Mouse (Mus musculus) hindbrain, embryonic 11.5 days (tissue): ENCODE data around the gene Casz1. TPM values are rescaled to one million over a fixed set of nuclear protein-coding genes. Genes with fewer than 3 reads are reported as not detected.

ENCODE experiments used
- ATAC-seq: fragments of 200-750 bp; cut with Nextera tagmentation; 2 replicates; pipeline ENCODE4 v1.8.0; 2017; ENCODE audit warnings: mild to moderate bottlenecking, moderate TSS enrichment, moderate library complexity; ENCODE audit not compliant: low FRiP score
- DNase-seq: peaks from one replicate; pipeline ENCODE4 v3.0.0-alpha.2; 2015; ENCODE audit warnings: low spot score
- H3K27ac ChIP-seq: fragments of 300-500 bp; sonication (generic); 2 replicates; pipeline ENCODE4 v1.5.1; 2014; ENCODE audit warnings: mild to moderate bottlenecking, low read depth, low read length
- H3K27me3 ChIP-seq: fragments of 300-500 bp; sonication (generic); 2 replicates; pipeline ENCODE4 v1.6.1; 2014; ENCODE audit warnings: mild to moderate bottlenecking, low read length, moderate library complexity, mixed read lengths; ENCODE audit not compliant: control insufficient read depth, insufficient read depth
- H3K36me3 ChIP-seq: fragments of 300-500 bp; sonication (generic); 2 replicates; pipeline ENCODE4 v1.6.1; 2014; ENCODE audit warnings: mild to moderate bottlenecking, low read length, moderate library complexity, mixed read lengths; ENCODE audit not compliant: control insufficient read depth, insufficient read depth
- H3K4me1 ChIP-seq: fragments of 300-500 bp; sonication (generic); replicated peaks from 2 replicates; pipeline ENCODE4 v1.6.1; 2014; ENCODE audit warnings: low read length, mixed read lengths; ENCODE audit not compliant: control insufficient read depth, insufficient read depth
- H3K4me2 ChIP-seq: fragments of 300-500 bp; sonication (generic); replicated peaks from 2 replicates; pipeline ENCODE4 v1.6.1; 2014; ENCODE audit warnings: mild to moderate bottlenecking, low read depth, low read length
- H3K4me3 ChIP-seq: fragments of 300-500 bp; sonication (generic); 2 replicates; pipeline ENCODE4 v1.5.1; 2014; ENCODE audit warnings: low read depth, low read length
- H3K9ac ChIP-seq: fragments of 300-500 bp; sonication (generic); 2 replicates; pipeline ENCODE4 v1.6.1; 2014; ENCODE audit warnings: low read depth, low read length
- H3K9me3 ChIP-seq: fragments of 300-500 bp; sonication (generic); 2 replicates; pipeline ENCODE4 v1.6.1; 2016; ENCODE audit warnings: low read length; ENCODE audit not compliant: control insufficient read depth
- WGBS: fragments of 180-500 bp; shearing (Covaris S2); extraction: QIAGEN DNeasy Blood & Tissue Kit; methylation state at CpG from one replicate; pipeline ENCODE4 v1.1.7; 2014; 5-methylcytosine and 5-hydroxymethylcytosine counted together
- polyA plus RNA-seq: library from polyadenylated mRNA; unstranded; fragments of >200 nt; fragmentation: Nextera tagmentation; extraction: Ambion mirVana; gene quantifications from 2 replicates; pipeline ENCODE4 v1.2.1, GENCODE M21; 2014

Casz1 gene
- polyA plus RNA-seq, 1 experiment from 2014 or later = 7.8 TPM

DNA sequence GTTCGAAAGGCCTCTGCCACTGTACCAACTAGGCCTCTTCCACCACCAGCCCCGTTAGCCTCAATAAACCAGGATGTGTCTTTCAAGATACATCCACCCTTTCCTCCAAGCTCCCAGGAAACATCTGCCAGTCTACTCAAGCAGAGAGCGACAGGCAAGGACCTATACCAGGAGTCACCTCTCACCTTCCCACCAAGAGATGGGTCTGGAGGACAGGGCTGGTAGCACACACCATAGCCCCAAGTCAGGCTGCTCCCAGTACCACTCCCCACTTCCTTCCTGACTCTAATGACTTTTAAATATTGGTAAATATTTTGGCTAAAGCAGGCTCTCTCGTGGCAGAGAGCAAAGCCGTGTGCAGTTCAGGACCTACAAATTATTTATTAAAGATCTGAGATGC is 77.6 kb downstream of the Casz1 start:
- H3K4me3 ChIP-seq = no peak overlapping the region
- 63% methylated on average over 5 of the region's 5 CpGs for WGBS
- H3K4me1 ChIP-seq = peaks cover 21% of the 10 kb centered on the region
- no peaks in the 10 kb centered on the region for H3K36me3 ChIP-seq
- H3K27me3 ChIP-seq = peaks cover 65% of the 10 kb centered on the region
- ATAC-seq (no peak), DNase-seq (no peak)
- no peak overlapping the region for H3K9ac ChIP-seq
- no peak overlapping the region for H3K4me2 ChIP-seq
- no peak overlapping the region for H3K27ac ChIP-seq
- no peaks in the 10 kb centered on the region for H3K9me3 ChIP-seq

DNA sequence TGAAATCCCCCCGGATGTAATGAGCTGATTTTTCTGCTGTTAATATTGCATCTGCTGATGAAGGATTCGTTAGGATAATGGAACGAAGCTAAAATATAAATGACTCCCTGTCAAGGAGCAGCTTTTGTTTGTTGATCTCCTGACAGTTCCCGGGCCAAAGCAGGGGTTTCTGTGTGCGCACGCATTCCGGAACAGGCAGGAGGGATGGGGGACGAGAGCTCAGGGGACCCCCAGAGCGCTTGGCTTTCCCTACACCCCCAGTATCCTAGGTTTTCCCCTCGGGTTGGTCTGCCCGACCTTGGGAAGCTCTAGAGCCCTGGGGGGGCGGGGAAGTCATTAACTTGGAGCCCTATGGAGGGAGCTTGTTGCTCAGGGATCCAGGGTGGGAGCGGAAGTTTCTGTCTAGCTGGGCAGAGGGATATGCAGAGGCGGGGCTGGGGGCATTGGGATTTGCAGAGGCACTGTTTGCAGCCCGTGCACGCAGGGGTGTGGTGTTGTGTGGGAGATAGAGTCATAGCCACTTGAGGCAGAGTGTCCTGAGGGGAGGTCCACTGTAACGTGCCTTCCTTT is 78.2 kb downstream of the Casz1 start:
- peaks cover 64% of the 10 kb centered on the region for H3K27me3 ChIP-seq
- no peaks in the 10 kb centered on the region for H3K9me3 ChIP-seq
- no peak overlapping the region for H3K9ac ChIP-seq
- H3K36me3 ChIP-seq = no peaks in the 10 kb centered on the region
- ATAC-seq (no peak), DNase-seq (peak; percentile 42)
- peaks cover 21% of the 10 kb centered on the region for H3K4me1 ChIP-seq
- H3K27ac ChIP-seq = no peak overlapping the region
- WGBS = 20% methylated on average over 17 of the region's 17 CpGs
- no peak overlapping the region for H3K4me3 ChIP-seq
- no peak overlapping the region for H3K4me2 ChIP-seq

DNA sequence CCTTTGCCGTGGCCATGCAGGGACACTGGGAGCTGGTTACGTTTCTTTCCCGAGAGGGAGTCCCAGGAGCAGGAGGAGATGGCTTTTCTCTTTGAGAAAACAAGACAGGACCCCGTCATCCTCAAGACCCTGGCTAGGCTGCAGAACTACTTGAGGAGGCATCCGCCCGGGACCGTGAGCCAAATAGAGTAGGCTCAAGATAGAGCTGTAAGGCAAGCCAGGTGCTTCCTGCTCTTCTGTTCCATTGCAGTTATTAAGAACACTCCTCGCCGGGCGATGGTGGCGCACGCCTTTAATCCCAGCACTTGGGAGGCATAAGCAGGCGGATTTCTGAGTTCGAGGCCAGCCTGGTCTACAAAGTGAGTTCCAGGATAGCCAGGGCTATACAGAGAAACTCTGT is 80.4 kb downstream of the Casz1 start:
- no peak for ATAC-seq
- no peaks in the 10 kb centered on the region for H3K36me3 ChIP-seq
- peaks cover 64% of the 10 kb centered on the region for H3K27me3 ChIP-seq
- peak overlapping the region; percentile 47 for H3K27ac ChIP-seq
- 79% methylated on average over 14 of the region's 14 CpGs for WGBS
- 0 out of 2 replicates have a peak, but pooled peaks cover 18% of the 10 kb centered on the region for H3K4me1 ChIP-seq
- H3K9ac ChIP-seq = no peak overlapping the region
- H3K4me2 ChIP-seq = no peak overlapping the region
- H3K4me3 ChIP-seq = no peak overlapping the region
- no peaks in the 10 kb centered on the region for H3K9me3 ChIP-seq
- DNase-seq = peak; percentile 8

DNA sequence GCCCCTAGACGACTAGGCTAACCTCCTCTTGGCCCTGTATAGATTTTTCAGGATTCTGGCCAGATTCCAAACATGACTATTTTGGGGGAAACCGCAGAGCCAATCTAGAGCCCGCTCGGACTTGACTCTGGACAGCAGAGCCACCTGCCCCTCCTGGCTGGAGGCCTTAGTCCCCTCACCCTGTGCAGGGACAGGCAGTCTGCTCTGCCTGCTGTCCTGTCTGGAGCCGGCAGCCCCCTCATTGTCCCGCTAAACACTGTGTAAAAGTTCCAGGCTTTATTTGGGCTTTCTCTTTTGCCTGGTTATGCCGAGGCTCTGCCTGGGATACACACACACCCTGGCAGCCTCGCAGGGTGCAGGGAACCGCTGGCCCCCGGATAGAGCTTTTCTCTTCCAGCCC is 81.2 kb downstream of the Casz1 start:
- peak; percentile 50 for DNase-seq
- H3K4me3 ChIP-seq = no peak overlapping the region
- peaks cover 64% of the 10 kb centered on the region for H3K27me3 ChIP-seq

DNA sequence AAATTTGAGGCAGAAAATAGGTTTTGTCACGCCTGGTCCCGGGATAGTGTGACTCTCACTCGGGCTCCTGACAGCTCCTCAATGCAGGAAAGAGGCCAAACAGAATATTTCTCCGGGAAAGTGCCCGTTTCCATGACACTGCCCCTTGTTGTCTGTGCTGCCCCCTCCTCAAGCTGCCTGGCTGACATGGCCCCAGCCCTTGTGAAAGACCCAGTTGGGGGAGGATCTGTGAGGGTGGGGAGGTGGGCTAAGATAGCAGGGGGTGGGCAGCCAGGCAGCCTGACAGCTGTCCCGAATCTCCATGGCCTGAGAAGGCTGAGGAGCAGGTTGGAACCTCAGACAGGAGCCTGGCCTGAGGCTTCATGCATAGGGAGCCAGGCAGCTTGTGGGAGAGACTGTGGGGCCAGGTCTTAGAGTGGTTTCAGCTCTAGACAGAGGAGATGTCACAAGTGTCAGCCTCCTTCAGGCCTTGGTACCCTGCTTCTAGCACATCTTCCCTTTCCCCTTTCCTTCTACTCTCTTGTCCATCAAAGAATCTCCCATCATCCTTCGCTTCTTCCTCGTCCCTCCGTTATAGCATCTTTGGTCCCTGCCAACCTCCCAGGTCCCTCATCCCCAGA is 81.8 kb downstream of the Casz1 start:
- peak; percentile 70 for DNase-seq
- H3K4me2 ChIP-seq = no peak overlapping the region
- WGBS = 31% methylated on average over 9 of the region's 9 CpGs
- H3K4me3 ChIP-seq = no peak overlapping the region
- H3K27ac ChIP-seq = peak overlapping the region; percentile 74
- H3K27me3 ChIP-seq = peaks cover 63% of the 10 kb centered on the region
- H3K9me3 ChIP-seq = no peaks in the 10 kb centered on the region
- peaks cover 24% of the 10 kb centered on the region for H3K4me1 ChIP-seq
- no peak overlapping the region for H3K9ac ChIP-seq
- ATAC-seq = peak; percentile 79
- H3K36me3 ChIP-seq = no peaks in the 10 kb centered on the region

More for the DNA sequence above, 81.2 kb downstream of the Casz1 start:
- 22% methylated on average over 10 of the region's 10 CpGs for WGBS
- peaks cover 22% of the 10 kb centered on the region for H3K4me1 ChIP-seq
- ATAC-seq = peak; percentile 60
- H3K4me2 ChIP-seq = no peak overlapping the region
- no peak overlapping the region for H3K9ac ChIP-seq
- no peaks in the 10 kb centered on the region for H3K36me3 ChIP-seq
- no peaks in the 10 kb centered on the region for H3K9me3 ChIP-seq
- H3K27ac ChIP-seq = peak overlapping the region; percentile 74

DNA sequence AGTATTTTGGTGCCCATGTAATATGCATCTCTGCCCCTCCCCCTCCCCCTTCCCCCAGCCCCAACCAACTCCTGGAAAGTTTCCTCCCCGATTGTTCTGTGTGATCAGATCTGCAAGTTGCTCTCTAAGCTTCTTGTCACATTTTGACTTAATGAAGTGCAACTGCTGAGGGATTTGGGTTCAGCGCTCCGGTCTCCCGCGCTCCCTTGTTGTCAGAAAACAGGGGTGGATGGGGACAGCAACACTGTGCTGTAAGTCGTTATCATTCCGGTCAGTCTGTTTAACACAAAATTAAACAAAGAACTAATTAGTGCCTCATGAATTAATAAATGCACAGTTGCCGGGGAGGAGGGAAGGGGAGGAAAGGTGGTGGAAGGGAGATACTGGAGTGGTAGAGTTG is 84.0 kb downstream of the Casz1 start:
- no peaks in the 10 kb centered on the region for H3K36me3 ChIP-seq
- H3K4me3 ChIP-seq = no peak overlapping the region
- WGBS = 40% methylated on average over 8 of the region's 8 CpGs
- no peak overlapping the region for H3K4me2 ChIP-seq
- H3K27ac ChIP-seq = 0 out of 2 replicates have a peak overlapping the region, but pooled peaks have one; percentile 2
- H3K9me3 ChIP-seq = no peaks in the 10 kb centered on the region
- H3K4me1 ChIP-seq = peaks cover 28% of the 10 kb centered on the region
- peak; percentile 6 for DNase-seq
- H3K27me3 ChIP-seq = peaks cover 61% of the 10 kb centered on the region
- no peak for ATAC-seq
- H3K9ac ChIP-seq = no peak overlapping the region

DNA sequence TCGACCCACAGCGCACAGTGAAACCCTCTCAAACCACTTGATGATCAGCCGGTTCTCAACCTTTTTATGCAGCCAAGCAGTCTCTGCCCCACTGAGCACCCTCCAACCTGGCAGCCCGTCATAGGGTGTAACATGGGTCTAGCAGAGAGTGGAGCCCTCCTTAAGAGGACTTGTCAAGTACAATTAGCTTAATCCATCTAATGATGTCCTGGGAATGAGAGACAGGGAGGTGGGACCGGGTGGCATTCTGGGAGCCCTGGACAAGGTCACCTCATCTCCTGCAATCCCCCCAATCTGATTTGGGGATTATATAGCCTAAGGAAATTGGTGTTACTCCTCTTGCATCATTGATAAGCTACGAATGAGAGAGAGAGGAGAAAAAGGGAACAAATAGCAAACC is 84.8 kb downstream of the Casz1 start:
- Histone ChIP-seq H3K4me3 (no peak overlapping the region), H3K9ac (no peak overlapping the region), H3K4me1 (peaks cover 27% of the 10 kb centered on the region), H3K36me3 (no peaks in the 10 kb centered on the region), H3K27ac (0 out of 2 replicates have a peak overlapping the region, but pooled peaks have one; percentile 11), H3K4me2 (no peak overlapping the region), H3K27me3 (peaks cover 61% of the 10 kb centered on the region), H3K9me3 (no peaks in the 10 kb centered on the region)
- no peak for ATAC-seq
- DNase-seq = no peak
- WGBS = 63% methylated on average over 6 of the region's 6 CpGs

GRCm38 (mm10) chr4:148890442-148890841 is 86.2 kb downstream of the Casz1 start:
- H3K27ac ChIP-seq = peak overlapping the region; percentile 88
- H3K9ac ChIP-seq = no peak overlapping the region
- WGBS = 39% methylated on average over 8 of the region's 8 CpGs
- H3K36me3 ChIP-seq = no peaks in the 10 kb centered on the region
- H3K4me1 ChIP-seq = peaks cover 30% of the 10 kb centered on the region
- H3K4me2 ChIP-seq = peak overlapping the region; percentile 55
- H3K9me3 ChIP-seq = no peaks in the 10 kb centered on the region
- DNase-seq (no peak), ATAC-seq (no peak)
- no peak overlapping the region for H3K4me3 ChIP-seq
- H3K27me3 ChIP-seq = peaks cover 73% of the 10 kb centered on the region
